Mouse (Mus musculus): ENCODE results near the gene Sgce. TPM values are rescaled to one million over a fixed set of nuclear protein-coding genes. Genes with fewer than 3 reads are reported as not detected.
"Not testable (repeated sequence)": the region's sequence is repeated elsewhere in the genome, so short reads cannot be mapped to it uniquely, and the experiment has no call there.

Gene Sgce
- 72.1 and 72.9 TPM in 2 replicates for polyA plus RNA-seq (2015; fragmentation: Nextera tagmentation; extraction: Ambion mirVana)

- Histone ChIP-seq H3K4me1 (no peaks in the 10 kb centered on the region), H3K27me3 (no peaks in the 10 kb centered on the region), H3K9ac (peak within 1 kb of the TSS; percentile 40), H3K4me2 (replicated peaks) (peak within 1 kb of the TSS; percentile 69), H3K4me3 (replicated peaks) (peak within 1 kb of the TSS; percentile 51), H3K9me3 (replicated peaks) (0 out of 2 replicates have a peak, but pooled peaks cover 8% of the 10 kb centered on the region), H3K36me3 (no peaks in the 10 kb centered on the region), H3K27ac (replicated peaks) (peak within 1 kb of the TSS; percentile 78)
- WGBS, result 50% methylated on average over 38 of the region's 38 CpGs
- ATAC-seq (ENCODE audit: insufficient number of reproducible peaks, low FRiP score, low TSS enrichment, low read depth), result peak; percentile 60
These were observed at the start of gene Sgce, which contains the start of gene Peg10 for GRCm38 (mm10) chr6:4746696-4747439. Gene Sgce, minus strand, starts transcription at chr6:4747207. Gene Peg10, plus strand, starts transcription at chr6:4747306.

DNA sequence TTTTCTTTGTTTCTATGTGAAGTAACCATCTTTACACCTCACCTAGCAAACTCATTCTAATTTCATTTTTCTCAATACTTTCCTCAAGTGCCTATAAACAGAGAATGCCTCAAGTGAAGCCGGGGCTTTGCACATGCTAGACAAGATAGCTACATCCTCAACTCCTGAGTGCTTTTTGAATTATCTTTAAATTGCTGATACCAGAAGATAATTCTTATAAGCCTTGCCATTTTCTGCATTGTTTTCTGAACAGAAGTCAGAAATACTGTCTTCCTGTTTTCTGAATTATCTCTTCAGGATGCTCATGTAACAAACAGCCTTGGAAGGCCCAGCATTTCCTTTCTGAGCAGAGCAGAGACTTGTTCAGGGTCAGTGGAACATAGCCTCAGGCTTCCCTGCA, 49.3 kb upstream of the Sgce start:
- Histone ChIP-seq H3K27me3 (no peaks in the 10 kb centered on the region), H3K4me1 (no peaks in the 10 kb centered on the region), H3K9ac (no peak overlapping the region), H3K4me3 (replicated peaks) (no peak overlapping the region), H3K36me3 (no peaks in the 10 kb centered on the region), H3K4me2 (replicated peaks) (no peak overlapping the region), H3K27ac (replicated peaks) (no peak overlapping the region), H3K9me3 (replicated peaks) (no peaks in the 10 kb centered on the region)
- no peak for ATAC-seq (ENCODE audit: insufficient number of reproducible peaks, low FRiP score, low TSS enrichment, low read depth)
- 91% methylated on average over 1 of the region's 1 CpGs for WGBS

DNA sequence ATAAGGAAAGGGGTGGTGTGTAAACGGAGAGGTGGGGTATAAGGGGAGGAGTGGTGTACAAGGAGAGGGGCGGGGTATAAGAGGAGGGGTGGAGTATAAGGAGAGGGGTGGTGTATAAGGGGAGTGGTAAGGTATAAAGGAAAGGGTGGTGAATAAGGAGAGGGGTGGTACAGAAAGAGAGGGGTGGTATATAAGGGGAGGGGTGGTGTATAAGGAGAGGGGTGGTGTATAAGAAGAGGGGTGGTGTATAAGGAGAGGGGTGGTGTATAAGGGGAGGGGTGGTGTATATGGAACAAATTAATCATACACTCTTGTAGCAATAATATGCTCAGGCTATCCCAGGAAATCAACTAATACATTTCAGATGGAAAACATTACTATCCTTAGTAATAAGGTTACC, 15.2 kb upstream of the Sgce start:
- Histone ChIP-seq H3K9me3 (replicated peaks) (no peaks in the 10 kb centered on the region), H3K36me3 (no peaks in the 10 kb centered on the region), H3K4me3 (replicated peaks) (no peak overlapping the region), H3K4me1 (no peaks in the 10 kb centered on the region), H3K27me3 (no peaks in the 10 kb centered on the region), H3K9ac (no peak overlapping the region), H3K4me2 (replicated peaks) (no peak overlapping the region), H3K27ac (replicated peaks) (no peak overlapping the region)
- 39% methylated on average over 2 of the region's 2 CpGs for WGBS
- ATAC-seq (ENCODE audit: insufficient number of reproducible peaks, low FRiP score, low TSS enrichment, low read depth), result peak; percentile 99

- not testable (repeated sequence) for H3K9me3 ChIP-seq (replicated peaks)
- WGBS, result 38% methylated on average over 3 of the region's 3 CpGs
These were observed 14.6 kb upstream of the Sgce start for GRCm38 (mm10) chr6:4761415-4762142.

DNA sequence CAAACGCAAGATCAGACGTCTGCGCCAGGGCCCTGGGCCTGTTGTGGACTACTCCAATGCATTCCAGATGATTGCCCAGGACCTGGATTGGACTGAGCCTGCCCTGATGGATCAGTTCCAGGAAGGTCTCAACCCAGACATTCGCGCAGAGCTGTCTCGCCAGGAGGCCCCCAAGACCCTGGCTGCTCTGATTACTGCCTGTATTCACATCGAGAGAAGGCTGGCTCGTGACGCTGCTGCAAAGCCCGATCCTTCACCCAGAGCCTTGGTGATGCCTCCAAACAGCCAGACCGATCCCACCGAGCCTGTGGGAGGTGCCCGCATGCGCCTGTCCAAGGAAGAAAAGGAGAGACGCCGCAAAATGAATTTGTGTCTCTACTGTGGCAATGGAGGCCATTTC, 7.9 kb upstream of the Sgce start:
- Histone ChIP-seq H3K4me3 (replicated peaks) (no peak overlapping the region), H3K9ac (no peak overlapping the region), H3K4me1 (no peaks in the 10 kb centered on the region), H3K36me3 (peaks cover 13% of the 10 kb centered on the region; the same call in 1 of the 2 replicates), H3K9me3 (replicated peaks) (0 out of 2 replicates have a peak, but pooled peaks cover 3% of the 10 kb centered on the region), H3K4me2 (replicated peaks) (no peak overlapping the region), H3K27ac (replicated peaks) (no peak overlapping the region), H3K27me3 (no peaks in the 10 kb centered on the region)
- no peak for ATAC-seq (ENCODE audit: insufficient number of reproducible peaks, low FRiP score, low TSS enrichment, low read depth)
- WGBS, result 92% methylated on average over 16 of the region's 16 CpGs

More at GRCm38 (mm10) chr6:4761415-4762142, 14.6 kb upstream of the Sgce start:
- ATAC-seq (ENCODE audit: insufficient number of reproducible peaks, low FRiP score, low TSS enrichment, low read depth), result 0 out of 2 replicates have a peak, but pooled peaks have one; percentile 43
- H3K4me1 ChIP-seq; H3K9ac ChIP-seq; H3K36me3 ChIP-seq; H3K27me3 ChIP-seq; H3K27ac ChIP-seq (replicated peaks); H3K4me3 ChIP-seq (replicated peaks); H3K4me2 ChIP-seq (replicated peaks): not testable (repeated sequence)

DNA sequence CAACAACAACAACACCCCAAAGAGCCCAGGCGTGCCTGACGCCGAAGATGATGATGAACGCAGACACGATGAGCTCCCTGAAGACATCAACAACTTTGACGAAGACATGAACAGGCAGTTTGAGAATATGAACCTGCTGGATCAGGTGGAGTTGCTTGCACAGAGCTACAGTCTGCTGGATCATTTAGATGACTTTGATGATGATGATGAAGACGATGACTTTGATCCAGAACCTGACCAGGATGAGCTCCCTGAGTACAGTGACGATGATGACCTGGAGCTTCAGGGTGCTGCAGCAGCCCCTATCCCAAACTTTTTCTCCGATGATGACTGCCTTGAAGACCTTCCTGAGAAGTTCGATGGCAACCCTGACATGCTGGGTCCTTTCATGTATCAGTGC, 7.3 kb upstream of the Sgce start:
- 91% methylated on average over 10 of the region's 10 CpGs for WGBS
- no peaks in the 10 kb centered on the region for H3K4me1 ChIP-seq
- H3K4me3 ChIP-seq (replicated peaks), result no peak overlapping the region
- no peaks in the 10 kb centered on the region for H3K27me3 ChIP-seq
- ATAC-seq (ENCODE audit: insufficient number of reproducible peaks, low FRiP score, low TSS enrichment, low read depth), result no peak
- 0 out of 2 replicates have a peak, but pooled peaks cover 3% of the 10 kb centered on the region for H3K9me3 ChIP-seq (replicated peaks)
- peaks cover 13% of the 10 kb centered on the region; the same call in 1 of the 2 replicates for H3K36me3 ChIP-seq
- H3K4me2 ChIP-seq (replicated peaks), result no peak overlapping the region
- no peak overlapping the region for H3K27ac ChIP-seq (replicated peaks)
- no peak overlapping the region for H3K9ac ChIP-seq

DNA sequence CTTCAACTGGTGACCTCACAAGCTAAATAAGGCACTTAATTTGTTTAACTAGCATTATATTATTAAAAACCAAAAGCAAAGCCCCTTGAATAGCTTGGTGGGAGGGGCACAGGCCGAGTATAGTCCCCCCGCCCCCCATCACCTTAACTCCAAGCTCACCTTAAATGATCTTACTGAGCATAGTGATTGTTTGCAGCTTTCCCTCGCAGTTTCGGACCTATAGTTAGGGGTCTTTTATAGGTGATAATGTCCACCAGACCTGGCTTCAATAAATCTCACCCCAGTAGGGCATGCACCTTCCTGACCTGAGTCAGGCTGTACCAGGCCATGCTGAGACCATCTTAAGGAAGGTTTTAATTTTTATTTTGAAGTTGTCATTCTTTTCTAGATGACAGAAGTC, 4.3 kb upstream of the Sgce start:
- Histone ChIP-seq H3K27ac (replicated peaks) (no peak overlapping the region), H3K4me2 (replicated peaks) (no peak overlapping the region), H3K4me1 (no peaks in the 10 kb centered on the region), H3K36me3 (peaks cover 13% of the 10 kb centered on the region; the same call in 1 of the 2 replicates), H3K4me3 (replicated peaks) (no peak overlapping the region), H3K9me3 (replicated peaks) (0 out of 2 replicates have a peak, but pooled peaks cover 10% of the 10 kb centered on the region), H3K27me3 (no peaks in the 10 kb centered on the region), H3K9ac (no peak overlapping the region)
- 74% methylated on average over 4 of the region's 4 CpGs for WGBS
- ATAC-seq (ENCODE audit: insufficient number of reproducible peaks, low FRiP score, low TSS enrichment, low read depth), result no peak

- peak; percentile 93 for ATAC-seq (ENCODE audit: insufficient number of reproducible peaks, low FRiP score, low TSS enrichment, low read depth)
- no peaks in the 10 kb centered on the region for H3K36me3 ChIP-seq
- H3K27ac ChIP-seq (replicated peaks), result no peak overlapping the region
- peak overlapping the region; percentile 51 for H3K4me3 ChIP-seq (replicated peaks)
- no peaks in the 10 kb centered on the region for H3K4me1 ChIP-seq
- 0 out of 2 replicates have a peak, but pooled peaks cover 8% of the 10 kb centered on the region for H3K9me3 ChIP-seq (replicated peaks)
- H3K27me3 ChIP-seq, result no peaks in the 10 kb centered on the region
- peak overlapping the region; percentile 69 for H3K4me2 ChIP-seq (replicated peaks)
- 39% methylated on average over 22 of the region's 22 CpGs for WGBS
- no peak overlapping the region for H3K9ac ChIP-seq
These were observed 2.1 kb upstream of the Sgce start for GRCm38 (mm10) chr6:4749091-4749490.

DNA sequence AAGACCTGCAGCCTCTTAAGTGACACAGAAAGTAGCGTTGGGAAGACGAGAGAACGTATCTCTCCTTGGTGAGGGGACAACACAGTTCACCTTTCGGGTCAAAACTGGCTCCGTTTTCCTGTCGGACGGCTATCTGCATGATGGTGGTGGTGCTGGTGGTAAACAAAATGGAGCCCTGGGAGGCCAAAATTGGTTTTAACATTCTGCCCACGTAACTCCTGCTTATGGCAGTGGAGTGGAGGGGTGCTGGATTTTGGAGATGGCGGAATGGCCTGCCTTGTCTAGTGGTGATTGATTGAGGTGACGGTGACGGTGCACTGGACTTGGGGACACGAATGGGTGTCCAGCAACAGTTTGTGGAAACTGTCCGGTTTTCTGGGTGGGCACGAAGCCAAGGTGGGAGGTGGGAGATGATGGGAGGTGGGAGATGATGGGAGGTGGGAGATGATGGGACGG, 1.5 kb upstream of the Sgce start:
- Histone ChIP-seq H3K4me1 (no peaks in the 10 kb centered on the region), H3K27me3 (no peaks in the 10 kb centered on the region), H3K36me3 (no peaks in the 10 kb centered on the region), H3K27ac (replicated peaks) (peak overlapping the region; percentile 78), H3K4me3 (replicated peaks) (peak overlapping the region; percentile 51), H3K9me3 (replicated peaks) (0 out of 2 replicates have a peak, but pooled peaks cover 8% of the 10 kb centered on the region), H3K4me2 (replicated peaks) (peak overlapping the region; percentile 69), H3K9ac (no peak overlapping the region)
- WGBS, result 45% methylated on average over 15 of the region's 15 CpGs
- ATAC-seq (ENCODE audit: insufficient number of reproducible peaks, low FRiP score, low TSS enrichment, low read depth), result no peak; the same call in 1 of the 2 replicates

DNA sequence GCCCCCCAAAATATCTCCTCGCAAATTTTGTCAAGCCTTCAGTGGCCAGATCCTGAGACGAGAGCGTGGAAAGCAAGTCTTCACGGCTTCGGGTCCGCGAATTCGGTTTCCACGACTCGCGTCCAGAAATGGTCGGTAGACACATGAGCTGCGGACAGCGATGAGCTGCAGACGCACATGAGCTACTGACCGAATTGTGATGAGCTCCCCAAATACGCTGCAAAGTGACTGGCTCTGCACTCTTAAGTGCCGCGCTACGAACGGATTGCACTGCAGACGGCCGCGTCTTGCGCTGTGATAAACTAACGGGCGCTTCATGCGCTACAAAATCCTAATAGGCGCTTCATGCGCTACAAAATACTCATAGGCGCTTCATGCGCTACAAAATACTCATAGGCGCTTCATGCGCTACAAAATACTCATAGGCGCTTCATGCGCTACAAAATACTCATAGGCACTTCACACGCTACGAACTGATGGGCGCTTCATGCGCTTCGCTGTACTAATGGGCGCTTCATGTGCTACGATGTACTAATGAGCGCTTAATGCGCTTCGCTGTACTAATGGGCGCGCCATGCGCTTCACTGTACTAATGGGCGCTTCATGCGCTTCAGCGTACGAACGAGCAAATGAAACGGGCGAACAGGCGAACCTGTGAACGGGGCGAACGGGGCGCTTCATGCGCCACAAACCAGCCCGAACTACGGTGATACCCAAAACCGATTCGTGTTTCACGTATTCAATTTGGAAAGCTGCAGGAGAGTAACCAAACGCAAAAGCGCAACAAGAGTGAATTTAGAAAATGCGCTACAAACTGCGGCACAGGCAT, 884 bp upstream of the Sgce start:
- H3K4me3 ChIP-seq (replicated peaks), result peak overlapping the region; percentile 51
- peak overlapping the region; percentile 35 for H3K9ac ChIP-seq
- peak overlapping the region; percentile 78 for H3K27ac ChIP-seq (replicated peaks)
- no peaks in the 10 kb centered on the region for H3K27me3 ChIP-seq
- H3K9me3 ChIP-seq (replicated peaks), result 0 out of 2 replicates have a peak, but pooled peaks cover 8% of the 10 kb centered on the region
- ATAC-seq (ENCODE audit: insufficient number of reproducible peaks, low FRiP score, low TSS enrichment, low read depth), result no peak
- 53% methylated on average over 71 of the region's 71 CpGs for WGBS
- H3K36me3 ChIP-seq, result no peaks in the 10 kb centered on the region
- H3K4me1 ChIP-seq, result no peaks in the 10 kb centered on the region
- peak overlapping the region; percentile 69 for H3K4me2 ChIP-seq (replicated peaks)

Data from embryonic facial prominence, embryonic 15.5 days (tissue).